Mouse (Mus musculus): ENCODE measurements around the gene Heatr6.

The Heatr6 gene

GRCm38 (mm10) chr11:83754227-83754626 is 731 bp downstream of the Heatr6 start:
- DNase-seq: no peak

- DNase-seq: no peak
Measured at GRCm38 (mm10) chr11:83767306-83767705, 13.8 kb downstream of the Heatr6 start.

GRCm38 (mm10) chr11:83768976-83769375 is 15.5 kb downstream of the Heatr6 start:
- DNase-seq: no peak

GRCm38 (mm10) chr11:83771014-83771413 is 17.5 kb downstream of the Heatr6 start:
- DNase-seq: no peak

GRCm38 (mm10) chr11:83772341-83772740 is 18.8 kb downstream of the Heatr6 start:
- DNase-seq: no peak

GRCm38 (mm10) chr11:83773691-83774090 is 20.2 kb downstream of the Heatr6 start:
- no peak for DNase-seq

- no peak for DNase-seq
Measured at GRCm38 (mm10) chr11:83774324-83774723, 20.8 kb downstream of the Heatr6 start.

- DNase-seq: no peak
Measured at GRCm38 (mm10) chr11:83776798-83777197, 23.3 kb downstream of the Heatr6 start.

GRCm38 (mm10) chr11:83783931-83784600 is 30.6 kb downstream of the Heatr6 start:
- no peak for DNase-seq

GRCm38 (mm10) chr11:83784661-83785060 is 31.2 kb downstream of the Heatr6 start:
- DNase-seq: peak; percentile 44

- DNase-seq: peak; percentile 68
Measured at GRCm38 (mm10) chr11:83785366-83785765, 31.9 kb downstream of the Heatr6 start.

- DNase-seq: peak; percentile 51
Measured at GRCm38 (mm10) chr11:83786835-83787234, 33.3 kb downstream of the Heatr6 start.

- DNase-seq: no peak
Measured at GRCm38 (mm10) chr11:83787401-83788021, 34.0 kb downstream of the Heatr6 start.

GRCm38 (mm10) chr11:83788331-83788730 is 34.8 kb downstream of the Heatr6 start:
- no peak for DNase-seq

- DNase-seq: peak; percentile 51
Measured at GRCm38 (mm10) chr11:83789259-83789658, 35.8 kb downstream of the Heatr6 start.

GRCm38 (mm10) chr11:83791133-83791532 is 37.6 kb downstream of the Heatr6 start:
- DNase-seq: no peak

- no peak for DNase-seq
Measured at GRCm38 (mm10) chr11:83792316-83792914, 38.9 kb downstream of the Heatr6 start.

GRCm38 (mm10) chr11:83793264-83793663 is 39.8 kb downstream of the Heatr6 start:
- no peak for DNase-seq

GRCm38 (mm10) chr11:83796112-83796511 is 42.6 kb downstream of the Heatr6 start:
- no peak for DNase-seq

GRCm38 (mm10) chr11:83796980-83797608 is 43.6 kb downstream of the Heatr6 start:
- no peak for DNase-seq

- DNase-seq: no peak
Measured at GRCm38 (mm10) chr11:83799871-83800430, 46.5 kb downstream of the Heatr6 start.

GRCm38 (mm10) chr11:83802166-83802565 is 48.7 kb downstream of the Heatr6 start:
- peak; percentile 58 for DNase-seq

- no peak for DNase-seq
Measured at GRCm38 (mm10) chr11:83802581-83802980, 49.1 kb downstream of the Heatr6 start.

Data from lung, postnatal 14 days (tissue).